Mouse (Mus musculus) lung, adult 2 months (tissue): ENCODE measurements around the gene Kctd21. TPM values are rescaled to one million over a fixed set of nuclear protein-coding genes. Genes with fewer than 3 reads are reported as not detected.

Experiments
- DNase-seq: peaks from one replicate; pipeline ENCODE4 v3.0.0; 2022
- H3K4me1 ChIP-seq: fragments of 200-500 bp; 2 replicates; pipeline ENCODE4 v1.6.1; 2011; ENCODE audit warnings: low read length; ENCODE audit not compliant: control insufficient read depth, insufficient read depth
- H3K4me3 ChIP-seq: fragments of 200-500 bp; replicated peaks from 2 replicates; pipeline ENCODE3; 2011; ENCODE audit warnings: low read depth, mild to moderate bottlenecking, control low read depth, low read length; ENCODE audit errors: extremely low read depth
- CTCF ChIP-seq: fragments of 200-500 bp; IDR thresholded peaks from 2 replicates; pipeline ENCODE4 v1.5.1; 2011; ENCODE audit warnings: mild to moderate bottlenecking, low read length, control low read depth; ENCODE audit not compliant: insufficient read depth
- POLR2A ChIP-seq: fragments of 200-500 bp; IDR thresholded peaks from 2 replicates; pipeline ENCODE4 v1.6.1; 2011; ENCODE audit warnings: low read depth, mild to moderate bottlenecking, control low read depth, low read length, borderline replicate concordance; ENCODE audit errors: extremely low read depth
- WGBS: fragments of 180-500 bp; shearing (Covaris S2); methylation state at CpG from one replicate; pipeline ENCODE4 v1.1.7; 2018; 5-methylcytosine and 5-hydroxymethylcytosine counted together
- polyA plus RNA-seq: library from polyadenylated mRNA; depleted of rRNA; stranded (reverse); fragments of >200 nt; gene quantifications from 2 replicates; pipeline ENCODE4 v1.2.3, GENCODE M21; 2012; rRNA removed

Kctd21 gene
- polyA plus RNA-seq, result 7.9 and 11.5 TPM in 2 replicates

DNA sequence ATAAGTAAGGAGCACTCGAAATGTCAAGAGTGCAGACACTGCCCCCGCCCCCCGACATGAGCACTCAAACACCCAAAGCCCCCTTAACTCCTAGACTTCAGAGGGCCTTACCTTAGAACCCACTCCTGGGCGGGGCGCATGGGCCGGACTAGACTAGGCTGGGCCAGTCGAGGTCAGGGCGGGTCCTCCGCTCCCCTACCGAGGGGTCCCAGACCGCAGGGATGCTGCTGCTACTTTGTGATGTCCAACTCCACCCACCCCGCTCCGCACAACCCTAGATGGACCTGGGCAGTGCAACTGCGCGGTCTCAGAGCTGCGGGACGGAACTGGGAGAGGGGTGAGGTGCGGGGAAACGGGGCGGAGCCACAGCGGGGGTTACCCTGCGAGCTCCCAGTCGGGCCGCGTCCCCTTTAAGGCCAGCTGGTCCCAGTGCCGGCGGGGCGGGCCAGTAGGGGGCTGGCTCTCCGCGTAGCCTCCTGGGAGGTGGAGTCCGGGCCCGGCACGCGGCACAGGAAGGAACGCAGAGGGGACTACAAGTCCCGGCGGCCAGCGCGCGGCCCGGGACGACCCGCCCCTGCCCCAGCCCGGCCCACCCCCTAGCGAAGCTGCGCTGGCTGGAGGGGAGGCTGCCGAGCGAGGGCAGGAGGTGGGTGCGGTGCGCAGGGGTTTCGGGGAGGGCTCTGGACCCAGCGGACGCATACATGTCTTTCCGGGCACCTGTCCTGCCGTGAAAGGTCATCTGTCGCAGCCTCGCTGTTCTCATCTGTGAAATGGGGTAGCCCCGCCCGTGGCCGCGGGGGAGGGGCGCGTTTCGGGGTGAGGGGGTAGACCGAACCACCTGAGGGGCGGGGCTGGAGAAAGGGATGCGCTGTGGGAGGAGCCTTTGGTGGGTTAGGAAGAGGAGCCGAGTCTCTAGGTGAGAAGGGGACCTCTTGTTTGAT, at the start of gene Kctd21, which contains the start of gene Usp35:
Gene Kctd21, plus strand, starts transcription at position 602 of the 941 bp plus-strand sequence.
Gene Usp35, minus strand, starts transcription at position 295 of the 941 bp plus-strand sequence.
- TF ChIP-seq POLR2A (peak; percentile 69; the same call in 1 of the 2 replicates), CTCF (no peak)
- DNase-seq, result peak; percentile 85
- Histone ChIP-seq H3K4me3 (peak within 1 kb of the TSS; percentile 99), H3K4me1 (peaks cover 4% of the 10 kb centered on the region; the same call in 1 of the 2 replicates)
- 1% methylated on average over 68 of the region's 68 CpGs for WGBS

DNA sequence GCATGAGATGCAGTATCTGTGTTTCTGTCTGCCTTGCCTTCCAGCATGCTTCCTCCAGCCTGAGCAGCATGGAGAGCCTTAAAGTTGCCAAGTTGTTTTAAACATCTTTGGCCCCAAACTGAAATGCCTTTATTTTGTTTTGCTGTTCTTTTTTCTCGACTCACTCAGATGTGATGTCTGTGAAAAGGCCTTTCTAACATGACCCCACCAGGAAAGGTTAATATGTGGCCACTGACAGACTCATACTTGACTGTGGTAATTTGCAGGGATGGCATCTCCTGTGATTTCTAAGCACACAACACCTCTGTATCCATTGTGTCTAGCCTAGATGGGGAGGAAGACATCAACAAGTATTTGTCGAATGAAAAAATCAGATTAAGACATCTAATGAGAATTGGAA, 35.1 kb upstream of the Kctd21 start:
- TF ChIP-seq POLR2A (no peak), CTCF (no peak)
- no peak for DNase-seq
- Histone ChIP-seq H3K4me1 (no peaks in the 10 kb centered on the region), H3K4me3 (no peak overlapping the region)
- 45% methylated on average over 2 of the region's 2 CpGs for WGBS

DNA sequence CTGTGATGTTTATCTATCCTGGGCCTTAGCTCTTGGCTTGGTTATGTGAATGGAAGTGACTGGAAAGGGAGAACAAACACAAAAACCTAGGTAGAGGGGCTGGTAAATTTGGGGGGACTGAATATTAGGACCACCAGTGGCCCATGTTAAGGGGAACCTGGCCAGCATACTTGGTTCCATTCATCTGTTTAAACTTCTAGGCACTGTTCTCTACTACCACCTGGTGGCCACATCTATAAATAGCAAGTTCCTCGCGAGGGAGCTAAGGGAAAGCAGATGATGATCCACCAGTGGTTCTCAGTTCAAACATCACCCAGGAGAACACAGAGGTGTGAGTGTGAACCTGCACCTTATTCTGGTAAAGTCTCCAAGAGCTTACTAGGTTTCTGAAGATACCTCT, 34.7 kb upstream of the Kctd21 start:
- Histone ChIP-seq H3K4me1 (no peaks in the 10 kb centered on the region), H3K4me3 (no peak overlapping the region)
- peak; percentile 46 for TF ChIP-seq CTCF
- no peak for TF ChIP-seq POLR2A
- peak; percentile 48 for DNase-seq
- WGBS, result 5% methylated on average over 2 of the region's 2 CpGs

DNA sequence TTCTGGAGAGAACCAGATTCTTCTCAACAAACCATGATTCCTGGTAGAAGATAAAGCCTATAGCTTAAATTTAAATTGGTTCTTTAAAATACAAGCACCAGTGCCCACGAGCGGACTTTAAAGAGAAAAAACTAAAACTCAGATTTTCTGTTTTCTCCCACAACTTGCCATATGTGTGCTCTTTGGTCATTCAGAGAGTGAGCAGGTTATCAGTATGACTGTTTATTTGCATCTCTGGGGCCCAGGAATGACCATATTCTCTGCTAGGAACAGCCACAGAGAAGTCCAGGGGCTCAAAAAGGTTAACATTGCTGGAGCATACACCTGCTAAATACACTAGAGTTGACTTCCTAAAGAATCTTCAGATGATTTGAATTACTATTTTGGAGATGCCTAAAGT, 33.8 kb upstream of the Kctd21 start:
- Histone ChIP-seq H3K4me3 (no peak overlapping the region), H3K4me1 (no peaks in the 10 kb centered on the region)
- over 99% methylated on average over 2 of the region's 2 CpGs for WGBS
- no peak for TF ChIP-seq CTCF
- TF ChIP-seq POLR2A, result no peak
- no peak for DNase-seq

DNA sequence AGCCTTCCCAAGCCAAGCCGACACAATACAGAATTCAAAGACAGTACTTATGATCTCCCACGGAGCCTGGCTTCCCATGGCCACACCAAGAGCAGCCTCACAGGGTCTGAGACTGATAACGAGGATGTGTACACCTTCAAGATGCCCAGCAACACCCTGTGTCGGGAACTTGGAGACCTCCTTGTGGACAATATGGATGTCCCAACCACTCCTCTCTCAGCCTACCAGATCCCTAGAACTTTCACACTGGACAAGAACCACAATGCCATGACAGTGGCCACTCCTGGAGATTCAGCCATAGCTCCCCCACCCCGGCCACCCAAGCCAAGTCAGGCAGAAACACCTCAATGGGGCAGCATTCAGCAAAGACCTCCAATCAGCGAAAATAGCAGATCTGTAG, 33.2 kb upstream of the Kctd21 start:
- H3K4me1 ChIP-seq, result no peaks in the 10 kb centered on the region

DNA sequence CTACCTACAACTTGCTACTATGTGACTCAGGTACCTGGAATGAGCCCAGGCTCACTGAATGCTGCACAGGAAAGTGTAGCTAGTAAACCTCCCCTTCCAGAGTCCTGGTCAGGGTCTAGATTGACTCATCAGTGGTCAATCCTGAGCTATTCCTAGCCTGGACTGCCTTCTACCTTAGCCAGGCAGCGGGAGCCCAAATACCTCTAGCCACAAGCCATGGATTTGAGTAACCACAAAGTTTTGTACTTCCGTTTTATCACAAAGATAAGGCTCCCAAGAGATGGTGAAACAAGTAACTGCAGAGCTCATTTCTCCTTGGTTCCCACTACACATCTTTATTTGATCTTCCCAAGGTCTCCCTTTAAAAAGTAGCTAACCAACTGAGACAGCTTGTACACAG, 31.2 kb upstream of the Kctd21 start:
- no peaks in the 10 kb centered on the region for H3K4me1 ChIP-seq
- 82% methylated on average over 2 of the region's 2 CpGs for WGBS
- H3K4me3 ChIP-seq, result no peak overlapping the region
- DNase-seq, result no peak
- TF ChIP-seq CTCF (no peak), POLR2A (no peak)

More for the DNA sequence above, 33.2 kb upstream of the Kctd21 start:
- 93% methylated on average over 6 of the region's 6 CpGs for WGBS
- DNase-seq, result no peak
- no peak overlapping the region for H3K4me3 ChIP-seq
- no peak for TF ChIP-seq POLR2A
- no peak for TF ChIP-seq CTCF

DNA sequence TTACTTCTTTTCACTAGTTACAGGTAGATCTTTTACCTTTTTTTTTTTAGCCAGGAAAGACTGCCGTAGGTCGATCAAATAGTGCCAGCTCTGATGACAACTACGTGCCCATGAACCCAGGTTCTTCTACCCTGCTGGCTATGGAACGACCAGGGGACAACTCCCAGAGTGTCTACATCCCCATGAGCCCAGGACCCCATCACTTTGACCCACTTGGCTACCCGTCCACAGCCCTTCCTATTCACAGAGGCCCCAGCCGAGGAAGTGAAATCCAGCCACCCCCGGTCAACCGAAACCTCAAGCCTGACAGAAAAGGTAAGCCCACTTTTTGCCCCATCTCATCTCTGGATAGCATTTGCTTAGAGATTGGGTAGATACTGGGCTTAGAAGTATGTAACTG, 30.8 kb upstream of the Kctd21 start:
- 86% methylated on average over 8 of the region's 8 CpGs for WGBS
- no peak for TF ChIP-seq POLR2A
- TF ChIP-seq CTCF, result no peak
- Histone ChIP-seq H3K4me1 (no peaks in the 10 kb centered on the region), H3K4me3 (no peak overlapping the region)
- DNase-seq, result peak; percentile 1

DNA sequence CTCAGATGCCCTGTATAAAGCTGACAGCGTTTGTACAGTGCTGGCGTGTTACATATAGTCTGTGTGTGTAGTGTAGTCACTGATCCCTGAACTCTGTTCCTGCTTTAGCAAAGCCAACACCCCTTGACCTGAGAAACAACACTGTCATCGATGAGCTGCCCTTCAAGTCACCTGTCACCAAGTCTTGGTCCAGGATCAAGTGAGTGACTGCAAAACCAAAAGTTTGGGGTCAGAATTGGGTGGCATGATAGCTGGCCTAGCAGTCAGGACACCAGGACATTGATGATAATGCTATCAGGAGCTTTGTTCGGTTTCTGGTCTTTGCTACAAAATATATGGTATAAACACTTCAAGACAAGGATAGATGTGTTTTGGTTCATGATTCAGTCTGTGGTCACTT, 29.9 kb upstream of the Kctd21 start:
- H3K4me1 ChIP-seq, result no peaks in the 10 kb centered on the region
- 83% methylated on average over 4 of the region's 4 CpGs for WGBS
- DNase-seq, result no peak
- no peak overlapping the region for H3K4me3 ChIP-seq
- TF ChIP-seq CTCF (no peak), POLR2A (no peak)

DNA sequence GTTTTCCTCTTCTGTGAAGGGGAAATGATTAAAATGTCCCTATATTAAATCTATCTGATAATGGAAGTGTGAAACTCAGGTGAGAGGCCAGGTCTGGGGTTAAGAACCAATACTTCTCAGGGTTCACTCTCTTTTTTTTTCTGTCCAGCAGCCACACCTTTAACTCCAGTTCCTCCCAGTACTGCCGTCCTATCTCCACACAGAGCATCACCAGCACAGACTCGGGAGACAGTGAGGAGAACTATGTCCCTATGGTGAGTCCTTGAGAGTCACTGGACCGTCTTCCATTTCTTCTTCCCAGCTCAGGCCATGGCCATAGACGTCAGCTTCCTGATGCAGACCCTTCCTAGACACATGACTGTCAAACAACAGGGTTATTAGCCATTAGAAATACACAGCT, 29.3 kb upstream of the Kctd21 start:
- Histone ChIP-seq H3K4me3 (no peak overlapping the region), H3K4me1 (no peaks in the 10 kb centered on the region)
- 87% methylated on average over 4 of the region's 4 CpGs for WGBS
- DNase-seq, result no peak
- TF ChIP-seq CTCF (no peak), POLR2A (no peak)

DNA sequence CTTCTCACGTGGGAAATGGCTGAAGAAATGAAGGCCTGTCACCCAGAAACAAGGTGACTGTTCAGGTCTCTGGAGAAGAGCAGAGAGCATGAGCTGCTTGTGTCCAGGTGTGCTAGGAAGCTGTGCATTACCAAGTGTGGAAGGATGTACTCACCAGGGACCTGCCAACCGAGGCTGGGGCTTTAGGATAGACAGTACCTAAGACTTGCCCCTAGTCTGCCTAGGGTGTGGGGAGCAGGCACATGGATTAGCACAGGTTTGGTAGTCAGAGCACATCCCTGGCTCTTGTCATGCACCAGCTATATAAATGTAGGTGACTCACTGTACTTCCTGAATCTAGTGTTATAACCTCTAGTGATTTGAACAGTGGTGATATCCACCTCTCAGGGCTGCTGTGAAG, 28.5 kb upstream of the Kctd21 start:
- Histone ChIP-seq H3K4me3 (no peak overlapping the region), H3K4me1 (no peaks in the 10 kb centered on the region)
- peak; percentile 1 for DNase-seq
- TF ChIP-seq CTCF, result no peak
- TF ChIP-seq POLR2A, result no peak
- 79% methylated on average over 2 of the region's 2 CpGs for WGBS

DNA sequence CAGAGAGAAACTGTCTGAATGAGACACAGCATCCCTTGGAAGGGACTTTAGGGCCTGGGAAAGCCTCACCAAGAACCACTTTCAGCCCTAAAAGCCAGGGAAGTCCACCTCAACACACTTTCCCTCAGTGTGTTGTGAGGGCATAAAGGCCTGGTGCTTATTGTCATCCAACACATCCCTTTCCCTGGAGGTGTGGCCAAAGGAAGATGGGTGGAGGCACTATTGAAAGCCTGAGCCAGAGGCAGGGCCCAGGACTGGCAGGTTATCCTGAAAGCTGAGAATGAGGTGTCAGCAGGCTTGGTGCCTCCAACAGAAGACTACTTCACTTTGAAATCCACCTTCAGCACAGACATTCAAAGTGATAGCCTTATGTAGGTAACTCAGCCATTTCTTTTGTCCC, 27.7 kb upstream of the Kctd21 start:
- no peaks in the 10 kb centered on the region for H3K4me1 ChIP-seq
- DNase-seq, result peak; percentile 3
- no peak overlapping the region for H3K4me3 ChIP-seq
- TF ChIP-seq CTCF (no peak), POLR2A (no peak)
